Mouse (Mus musculus) retina, adult 2 months (tissue): ENCODE results near the gene Treml4.

Experiments used
- DNase-seq: peaks from one replicate; pipeline ENCODE4 v3.0.0-alpha.2; 2012; ENCODE audit warnings: low read depth, low spot score

Gene Treml4

GRCm38 (mm10) chr17:48263741-48264362 lies at the start of gene Treml4:
TSS of gene Treml4 (plus strand) at chr17:48264295.
- DNase-seq = no peak

- no peak for DNase-seq
Measured at GRCm38 (mm10) chr17:48215429-48215828, 48.7 kb upstream of the Treml4 start.

- no peak for DNase-seq
Measured at GRCm38 (mm10) chr17:48230680-48231079, 33.4 kb upstream of the Treml4 start.

- DNase-seq = no peak
Measured at GRCm38 (mm10) chr17:48232518-48232917, 31.6 kb upstream of the Treml4 start, which contains the start of gene Trem1. TSS of gene Trem1 (plus strand) at chr17:48232768.

- no peak for DNase-seq
Measured at GRCm38 (mm10) chr17:48233789-48234188, 30.3 kb upstream of the Treml4 start.

- DNase-seq = no peak
Measured at GRCm38 (mm10) chr17:48234550-48234949, 29.5 kb upstream of the Treml4 start.

- no peak for DNase-seq
Measured at GRCm38 (mm10) chr17:48235773-48236370, 28.2 kb upstream of the Treml4 start.

- DNase-seq = no peak
Measured at GRCm38 (mm10) chr17:48237621-48238020, 26.5 kb upstream of the Treml4 start.

GRCm38 (mm10) chr17:48247221-48247928 lies 16.7 kb upstream of the Treml4 start, which contains the start of gene Trem3:
TSS of gene Trem3 (plus strand) at chr17:48247777.
- DNase-seq = no peak

GRCm38 (mm10) chr17:48249039-48249438 lies 15.1 kb upstream of the Treml4 start:
- DNase-seq = no peak

- no peak for DNase-seq
Measured at GRCm38 (mm10) chr17:48249501-48249900, 14.6 kb upstream of the Treml4 start.

GRCm38 (mm10) chr17:48250631-48251030 lies 13.5 kb upstream of the Treml4 start:
- DNase-seq = no peak

- no peak for DNase-seq
Measured at GRCm38 (mm10) chr17:48256575-48256974, 7.5 kb upstream of the Treml4 start.

- DNase-seq = no peak
Measured at GRCm38 (mm10) chr17:48261868-48262267, 2.2 kb upstream of the Treml4 start.

GRCm38 (mm10) chr17:48264662-48265061 lies 567 bp downstream of the Treml4 start:
- DNase-seq = no peak

- no peak for DNase-seq
Measured at GRCm38 (mm10) chr17:48266138-48266537, 2.0 kb downstream of the Treml4 start.

GRCm38 (mm10) chr17:48266610-48267304 lies 2.7 kb downstream of the Treml4 start:
- no peak for DNase-seq

- no peak for DNase-seq
Measured at GRCm38 (mm10) chr17:48267591-48267990, 3.5 kb downstream of the Treml4 start.

- no peak for DNase-seq
Measured at GRCm38 (mm10) chr17:48268276-48268675, 4.2 kb downstream of the Treml4 start.

- no peak for DNase-seq
Measured at GRCm38 (mm10) chr17:48269833-48270232, 5.7 kb downstream of the Treml4 start.

- no peak for DNase-seq
Measured at GRCm38 (mm10) chr17:48272158-48272557, 8.1 kb downstream of the Treml4 start.

GRCm38 (mm10) chr17:48272598-48272997 lies 8.5 kb downstream of the Treml4 start:
- DNase-seq = no peak
